Mouse (Mus musculus): ENCODE data around the gene Peg12. TPM values are rescaled to one million over a fixed set of nuclear protein-coding genes. Genes with fewer than 3 reads are reported as not detected.

Peg12 gene
- polyA plus RNA-seq, 2 experiments, result 0.69 to 1.7 TPM

- Histone ChIP-seq H3K27ac (no peak overlapping the region), H3K4me3 (ENCODE audit: insufficient read depth in 1 of 2, low read depth in 2 of 2, low read length in 2 of 2) (no peak overlapping the region), H3K9me3 (ENCODE audit: control insufficient read depth, low read length) (no peaks in the 10 kb centered on the region), H3K4me1 (replicated peaks; ENCODE audit: control insufficient read depth in 2 of 2, insufficient read depth in 2 of 2, low read length in 1 of 2) (no peaks in the 10 kb centered on the region), H3K4me2 (ENCODE audit: low read depth) (no peak overlapping the region), H3K27me3 (ENCODE audit: control insufficient read depth, insufficient read depth, low read length) (no peaks in the 10 kb centered on the region), H3K9ac (replicated peaks) (no peak overlapping the region), H3K36me3 (replicated peaks; ENCODE audit: control insufficient read depth, insufficient read depth, low read depth) (no peaks in the 10 kb centered on the region)
- TF ChIP-seq EP300 (IDR thresholded peaks at IDR 0.05; ENCODE audit: low read depth) (no peak), CTCF (IDR thresholded peaks at IDR 0.05; ENCODE audit: low read depth) (no peak)
- ATAC-seq (ENCODE audit: insufficient read depth) (no peak), DNase-seq (ENCODE audit: low read depth in 3 of 3, low spot score in 3 of 3) (no peak)
- WGBS (ENCODE audit: insufficient replicate concordance), result 35% methylated on average over 4 of the region's 4 CpGs
Observed at GRCm38 (mm10) chr7:62423210-62423609, 41.1 kb downstream of the Peg12 start.

DNA sequence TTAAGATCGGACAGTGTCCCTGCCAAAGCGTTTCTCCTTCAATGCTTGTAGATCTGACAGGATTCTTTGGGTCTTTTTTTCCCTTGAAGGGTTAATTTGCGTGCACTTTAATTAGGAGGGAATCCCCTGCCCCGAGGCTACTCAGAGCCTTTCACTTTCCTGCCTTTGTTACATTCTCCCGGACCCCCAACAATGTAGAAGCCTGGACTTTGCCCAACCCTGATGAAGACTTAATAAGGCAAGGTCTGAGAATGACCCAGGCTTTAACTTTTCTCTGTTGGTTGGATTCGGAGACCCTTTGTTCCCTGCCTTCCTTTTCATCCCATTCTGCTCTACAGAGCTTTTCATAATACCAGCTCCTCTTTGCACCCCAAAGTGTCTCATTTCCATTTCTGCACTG, 43.7 kb downstream of the Peg12 start:
- ATAC-seq (ENCODE audit: insufficient read depth), result no peak
- H3K36me3 ChIP-seq (replicated peaks; ENCODE audit: control insufficient read depth, insufficient read depth, low read depth), result no peaks in the 10 kb centered on the region
- H3K4me1 ChIP-seq (replicated peaks; ENCODE audit: control insufficient read depth in 2 of 2, insufficient read depth in 2 of 2, low read length in 1 of 2), result no peaks in the 10 kb centered on the region
- no peaks in the 10 kb centered on the region for H3K9me3 ChIP-seq (ENCODE audit: control insufficient read depth, low read length)
- no peak for DNase-seq (ENCODE audit: low read depth in 3 of 3, low spot score in 3 of 3)
- no peak overlapping the region for H3K27ac ChIP-seq
- no peaks in the 10 kb centered on the region for H3K27me3 ChIP-seq (ENCODE audit: control insufficient read depth, insufficient read depth, low read length)
- H3K4me2 ChIP-seq (ENCODE audit: low read depth), result no peak overlapping the region
- H3K4me3 ChIP-seq (ENCODE audit: insufficient read depth in 1 of 2, low read depth in 2 of 2, low read length in 2 of 2), result no peak overlapping the region
- TF ChIP-seq CTCF (IDR thresholded peaks at IDR 0.05; ENCODE audit: low read depth) (no peak), EP300 (IDR thresholded peaks at IDR 0.05; ENCODE audit: low read depth) (no peak)
- H3K9ac ChIP-seq (replicated peaks), result no peak overlapping the region
- WGBS (ENCODE audit: insufficient replicate concordance), result 58% methylated on average over 6 of the region's 6 CpGs

- TF ChIP-seq EP300 (IDR thresholded peaks at IDR 0.05; ENCODE audit: low read depth), result no peak
- DNase-seq (ENCODE audit: low read depth in 3 of 3, low spot score in 3 of 3), result peak; percentile 31 to 50 (median 44)
- H3K27ac ChIP-seq, result no peak within 1 kb of the TSS
- no peaks in the 10 kb centered on the region for H3K4me1 ChIP-seq (replicated peaks; ENCODE audit: control insufficient read depth in 2 of 2, insufficient read depth in 2 of 2, low read length in 1 of 2)
- WGBS (ENCODE audit: insufficient replicate concordance), result 20% methylated on average over 49 of the region's 49 CpGs
- ATAC-seq (ENCODE audit: insufficient read depth), result peak; percentile 41; the same call in 1 of the 2 replicates
- no peaks in the 10 kb centered on the region for H3K27me3 ChIP-seq (ENCODE audit: control insufficient read depth, insufficient read depth, low read length)
- no peaks in the 10 kb centered on the region for H3K36me3 ChIP-seq (replicated peaks; ENCODE audit: control insufficient read depth, insufficient read depth, low read depth)
- H3K9ac ChIP-seq (replicated peaks), result 0 out of 2 replicates have a peak within 1 kb of the TSS, but pooled peaks have one; percentile 23
- no peaks in the 10 kb centered on the region for H3K9me3 ChIP-seq (ENCODE audit: control insufficient read depth, low read length)
- H3K4me3 ChIP-seq (ENCODE audit: insufficient read depth in 1 of 2, low read depth in 2 of 2, low read length in 2 of 2), result peak within 1 kb of the TSS; percentile 50 to 58
- H3K4me2 ChIP-seq (ENCODE audit: low read depth), result peak within 1 kb of the TSS; percentile 65
Observed at GRCm38 (mm10) chr7:62419493-62420360, 44.6 kb downstream of the Peg12 start, which contains the start of gene Mkrn3. Gene Mkrn3 (minus strand): TSS chr7:62420139.

DNA sequence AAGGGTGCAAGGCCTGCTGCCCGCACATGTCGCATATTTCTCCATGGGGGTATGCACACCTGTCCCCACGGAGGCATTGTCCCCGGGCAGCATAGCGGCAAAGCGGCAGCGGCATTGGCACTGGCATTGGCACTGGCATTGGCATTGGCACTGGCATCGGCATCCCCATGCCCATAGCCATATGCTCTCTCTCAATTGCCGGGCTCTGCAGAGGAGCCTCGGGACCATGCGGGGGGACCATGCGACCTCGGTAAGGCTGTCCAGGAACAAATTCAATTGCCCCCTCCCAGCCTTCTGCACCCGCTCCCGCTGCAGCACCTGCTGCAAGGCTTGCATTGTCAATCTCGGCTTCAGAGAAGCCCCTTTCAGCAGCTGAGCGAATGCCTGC, 45.2 kb downstream of the Peg12 start:
- H3K9me3 ChIP-seq (ENCODE audit: control insufficient read depth, low read length), result no peaks in the 10 kb centered on the region
- no peaks in the 10 kb centered on the region for H3K36me3 ChIP-seq (replicated peaks; ENCODE audit: control insufficient read depth, insufficient read depth, low read depth)
- DNase-seq (ENCODE audit: low read depth in 3 of 3, low spot score in 3 of 3), result no peak
- peak overlapping the region; percentile 50 to 58; a peak in 3 of 4 replicates for H3K4me3 ChIP-seq (ENCODE audit: insufficient read depth in 1 of 2, low read depth in 2 of 2, low read length in 2 of 2)
- H3K4me1 ChIP-seq (replicated peaks; ENCODE audit: control insufficient read depth in 2 of 2, insufficient read depth in 2 of 2, low read length in 1 of 2), result no peaks in the 10 kb centered on the region
- H3K27ac ChIP-seq, result no peak overlapping the region
- WGBS (ENCODE audit: insufficient replicate concordance), result 59% methylated on average over 17 of the region's 17 CpGs
- TF ChIP-seq EP300 (IDR thresholded peaks at IDR 0.05; ENCODE audit: low read depth) (no peak), CTCF (IDR thresholded peaks at IDR 0.05; ENCODE audit: low read depth) (no peak)
- ATAC-seq (ENCODE audit: insufficient read depth), result no peak
- peak overlapping the region; percentile 65 for H3K4me2 ChIP-seq (ENCODE audit: low read depth)
- no peaks in the 10 kb centered on the region for H3K27me3 ChIP-seq (ENCODE audit: control insufficient read depth, insufficient read depth, low read length)
- H3K9ac ChIP-seq (replicated peaks), result no peak overlapping the region

DNA sequence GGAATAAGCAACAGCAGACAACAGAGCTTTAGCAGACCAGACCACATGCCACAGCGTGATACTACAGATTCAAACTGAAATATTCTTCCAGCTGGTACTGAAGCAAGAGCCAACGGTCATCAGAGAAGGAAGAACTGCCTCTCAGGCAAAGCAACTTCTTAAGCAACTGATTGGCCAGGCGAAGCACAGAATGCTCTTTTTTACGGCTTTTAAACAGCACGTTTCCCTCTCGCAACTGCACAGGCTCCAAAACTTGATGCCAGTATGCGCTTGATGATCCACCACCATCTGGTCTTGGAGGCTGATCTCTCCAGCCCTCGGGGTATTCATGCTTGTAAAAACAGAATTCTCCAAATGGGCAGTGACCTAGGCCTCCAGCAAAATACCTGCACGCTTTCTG, 46.0 kb downstream of the Peg12 start:
- H3K4me2 ChIP-seq (ENCODE audit: low read depth), result no peak overlapping the region
- 69% methylated on average over 9 of the region's 9 CpGs for WGBS (ENCODE audit: insufficient replicate concordance)
- TF ChIP-seq EP300 (IDR thresholded peaks at IDR 0.05; ENCODE audit: low read depth) (no peak), CTCF (IDR thresholded peaks at IDR 0.05; ENCODE audit: low read depth) (no peak)
- no peaks in the 10 kb centered on the region for H3K27me3 ChIP-seq (ENCODE audit: control insufficient read depth, insufficient read depth, low read length)
- no peaks in the 10 kb centered on the region for H3K36me3 ChIP-seq (replicated peaks; ENCODE audit: control insufficient read depth, insufficient read depth, low read depth)
- no peaks in the 10 kb centered on the region for H3K9me3 ChIP-seq (ENCODE audit: control insufficient read depth, low read length)
- no peak overlapping the region for H3K4me3 ChIP-seq (ENCODE audit: insufficient read depth in 1 of 2, low read depth in 2 of 2, low read length in 2 of 2)
- H3K9ac ChIP-seq (replicated peaks), result no peak overlapping the region
- DNase-seq (ENCODE audit: low read depth in 3 of 3, low spot score in 3 of 3) (no peak), ATAC-seq (ENCODE audit: insufficient read depth) (no peak)
- no peak overlapping the region for H3K27ac ChIP-seq
- H3K4me1 ChIP-seq (replicated peaks; ENCODE audit: control insufficient read depth in 2 of 2, insufficient read depth in 2 of 2, low read length in 1 of 2), result no peaks in the 10 kb centered on the region

Data from liver, embryonic 14.5 days (tissue).